Mouse (Mus musculus): ENCODE measurements around the gene Stag1. TPM values are rescaled to one million over a fixed set of nuclear protein-coding genes. Genes with fewer than 3 reads are reported as not detected.

The Stag1 gene
- 88.0 to 131 TPM (median 96.2 TPM) in 3 replicates for total RNA-seq (2017)

- no peak for ATAC-seq (replicated peaks; ENCODE audit: insufficient number of reproducible peaks, low FRiP score, low TSS enrichment, poor library complexity, severe bottlenecking)
Measured at GRCm38 (mm10) chr9:100597546-100597945, at the start of gene Stag1. Gene Stag1, plus strand, starts transcription at chr9:100597798.

GRCm38 (mm10) chr9:100548313-100548712 is 49.3 kb upstream of the Stag1 start:
- ATAC-seq (replicated peaks; ENCODE audit: insufficient number of reproducible peaks, low FRiP score, low TSS enrichment, poor library complexity, severe bottlenecking): no peak

- ATAC-seq (replicated peaks; ENCODE audit: insufficient number of reproducible peaks, low FRiP score, low TSS enrichment, poor library complexity, severe bottlenecking): no peak
Measured at GRCm38 (mm10) chr9:100555686-100556085, 41.9 kb upstream of the Stag1 start.

- ATAC-seq (replicated peaks; ENCODE audit: insufficient number of reproducible peaks, low FRiP score, low TSS enrichment, poor library complexity, severe bottlenecking): no peak
Measured at GRCm38 (mm10) chr9:100558023-100558573, 39.5 kb upstream of the Stag1 start.

DNA sequence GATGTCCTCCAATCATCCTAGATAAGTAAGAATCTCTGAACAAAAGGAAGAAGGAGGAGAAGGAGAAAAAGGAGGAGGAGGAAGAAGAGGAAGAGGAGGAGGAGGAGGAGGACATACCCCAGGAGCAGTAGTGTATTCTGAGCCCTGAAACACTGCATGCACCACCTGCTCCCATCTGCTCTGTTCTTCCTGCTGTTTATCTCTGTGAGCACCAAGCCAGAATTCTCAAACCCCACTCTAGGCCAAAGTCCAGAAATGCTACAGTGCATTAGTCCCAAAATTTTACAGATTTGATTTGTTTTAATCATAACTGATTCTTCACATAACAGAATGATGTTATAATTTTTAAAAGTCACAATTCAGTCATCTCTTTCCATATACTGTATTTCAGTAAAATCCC is 38.6 kb upstream of the Stag1 start:
- no peak for ATAC-seq (replicated peaks; ENCODE audit: insufficient number of reproducible peaks, low FRiP score, low TSS enrichment, poor library complexity, severe bottlenecking)

DNA sequence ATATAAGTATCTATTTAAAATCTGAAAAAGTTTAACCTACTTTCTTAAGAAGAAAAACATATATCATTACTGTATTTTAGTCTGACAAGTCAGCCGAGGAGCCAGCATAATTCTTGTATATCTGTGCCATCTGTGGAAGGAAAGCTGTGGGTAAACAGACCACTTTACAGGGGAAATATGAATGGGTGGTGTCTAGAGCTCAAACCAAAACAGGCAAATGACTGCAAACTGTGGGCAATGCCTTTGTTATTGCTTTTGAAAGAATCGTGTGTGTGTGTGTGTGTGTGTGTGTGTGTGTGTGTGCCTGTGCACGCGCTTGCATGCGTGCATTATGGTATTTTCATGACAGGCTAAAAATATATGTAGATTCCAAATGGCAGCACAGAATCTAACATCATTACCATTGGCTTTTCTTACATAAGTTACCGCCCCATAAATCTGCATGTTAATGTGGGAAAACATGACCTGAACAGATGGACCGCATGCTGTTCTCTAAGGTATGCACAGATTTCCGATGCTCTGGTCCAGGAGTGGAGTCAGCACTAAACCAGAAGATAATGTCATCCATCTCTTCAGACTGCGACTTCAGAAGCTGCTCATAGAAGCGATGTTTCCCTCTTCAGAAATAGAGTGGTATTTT is 37.2 kb upstream of the Stag1 start:
- no peak for ATAC-seq (replicated peaks; ENCODE audit: insufficient number of reproducible peaks, low FRiP score, low TSS enrichment, poor library complexity, severe bottlenecking)

DNA sequence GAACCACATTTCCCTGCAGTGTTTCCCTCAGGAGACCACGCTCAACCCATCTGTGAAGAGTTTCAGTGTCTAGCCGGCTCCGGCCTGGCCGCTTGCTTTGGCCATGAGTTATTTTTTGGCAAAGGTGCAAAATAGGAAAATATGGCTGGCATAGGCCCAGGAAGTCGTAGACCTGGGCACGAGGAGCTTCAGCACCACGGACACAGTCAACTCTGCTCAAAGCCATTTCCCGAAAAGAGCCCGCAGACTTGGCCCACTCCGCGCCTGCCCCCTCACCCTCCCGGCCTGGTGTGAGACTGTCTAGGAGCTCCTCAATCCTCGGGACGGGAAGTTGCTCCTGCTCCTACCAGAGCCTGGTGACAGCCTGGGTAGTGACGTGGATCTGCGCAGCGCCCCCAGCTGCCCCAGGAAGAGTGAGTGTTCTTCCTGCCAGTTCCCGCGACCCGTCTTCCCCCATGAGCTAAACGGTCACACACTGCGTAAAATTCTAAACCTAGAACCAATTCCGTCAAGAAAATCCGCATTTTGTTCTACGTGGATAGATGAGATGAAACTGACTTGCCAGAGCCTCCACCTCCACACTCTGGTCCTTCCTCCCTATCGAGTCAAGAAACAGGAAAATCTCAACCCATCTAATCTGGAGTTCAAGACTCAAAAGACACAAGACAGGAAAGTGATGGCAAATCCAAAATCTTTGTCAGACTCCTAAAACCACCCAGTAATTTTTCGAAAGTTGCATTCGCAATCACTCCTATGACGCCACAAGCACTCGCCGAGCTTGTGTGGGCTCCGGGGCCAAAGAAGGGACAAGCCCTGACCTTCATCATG is 27.6 kb upstream of the Stag1 start:
- ATAC-seq (replicated peaks; ENCODE audit: insufficient number of reproducible peaks, low FRiP score, low TSS enrichment, poor library complexity, severe bottlenecking): no peak

GRCm38 (mm10) chr9:100570626-100571233 is 26.9 kb upstream of the Stag1 start, which contains the start of gene Slc35g2:
Gene Slc35g2, minus strand, starts transcription at chr9:100571090.
- no peak for ATAC-seq (replicated peaks; ENCODE audit: insufficient number of reproducible peaks, low FRiP score, low TSS enrichment, poor library complexity, severe bottlenecking)

DNA sequence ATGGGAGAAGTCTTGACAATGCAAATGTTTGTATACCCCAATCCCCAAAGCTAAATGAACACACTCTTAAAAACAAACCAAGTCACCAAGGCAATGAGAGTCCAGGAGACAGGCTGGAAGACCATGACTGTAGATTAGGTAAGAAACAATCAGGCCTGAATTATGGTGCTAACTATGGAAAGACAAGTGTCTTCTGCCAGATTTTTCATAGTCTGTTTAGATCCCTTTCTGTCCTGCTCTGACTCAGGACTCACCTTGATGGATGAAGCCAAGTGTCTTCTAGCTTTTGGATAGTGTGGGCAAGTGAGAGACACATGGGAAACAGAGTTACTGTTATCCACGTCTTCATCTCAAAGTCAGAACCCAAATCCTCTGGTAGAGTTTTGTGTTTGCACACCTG is 26.1 kb upstream of the Stag1 start:
- ATAC-seq (replicated peaks; ENCODE audit: insufficient number of reproducible peaks, low FRiP score, low TSS enrichment, poor library complexity, severe bottlenecking): no peak

GRCm38 (mm10) chr9:100573300-100573699 is 24.3 kb upstream of the Stag1 start:
- ATAC-seq (replicated peaks; ENCODE audit: insufficient number of reproducible peaks, low FRiP score, low TSS enrichment, poor library complexity, severe bottlenecking): no peak

DNA sequence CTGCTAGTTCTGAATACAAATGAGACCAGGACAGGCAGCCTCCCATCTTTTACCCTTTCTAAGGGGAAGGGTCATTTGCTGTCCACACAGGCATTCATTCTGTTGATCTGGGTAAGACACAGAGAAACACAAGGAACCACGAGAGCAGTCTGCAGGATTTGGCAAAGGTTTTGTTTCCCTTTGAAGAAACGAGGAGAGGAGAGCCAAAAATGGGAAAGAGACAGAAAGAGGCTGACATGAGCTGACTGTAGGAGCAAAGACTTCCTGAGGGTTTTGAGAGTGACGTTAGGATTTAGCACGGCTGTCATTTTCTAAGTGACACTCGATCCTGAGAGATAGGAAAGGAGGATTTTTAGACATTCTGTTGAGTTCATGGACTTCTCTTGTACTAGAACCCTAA is 23.7 kb upstream of the Stag1 start:
- no peak for ATAC-seq (replicated peaks; ENCODE audit: insufficient number of reproducible peaks, low FRiP score, low TSS enrichment, poor library complexity, severe bottlenecking)

DNA sequence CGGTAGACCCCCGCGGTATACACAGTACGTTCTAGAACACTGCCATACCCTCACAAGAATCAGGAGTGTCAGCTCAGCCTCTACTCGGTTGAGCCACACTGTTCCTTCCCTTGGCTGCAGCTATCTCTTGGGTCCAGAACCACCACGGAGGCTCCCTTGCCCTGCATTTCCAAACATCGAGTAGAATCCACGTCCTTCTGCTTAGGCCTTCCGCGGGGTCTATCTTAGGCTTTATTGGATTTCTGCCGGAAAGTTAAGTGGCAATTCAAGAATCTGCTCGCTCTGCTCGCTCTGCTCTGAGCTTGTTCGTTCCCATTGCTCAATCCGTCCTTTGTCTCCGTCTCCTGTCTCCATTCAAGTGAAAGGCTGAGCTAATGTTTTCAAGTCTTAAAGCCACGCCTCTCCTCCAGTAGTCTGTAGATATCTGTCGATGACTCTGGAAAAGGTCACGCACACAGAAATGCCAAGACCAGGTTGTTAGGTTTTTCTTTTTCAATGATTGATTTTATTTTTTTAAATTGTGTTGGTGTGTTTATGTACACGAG is 17.3 kb upstream of the Stag1 start:
- ATAC-seq (replicated peaks; ENCODE audit: insufficient number of reproducible peaks, low FRiP score, low TSS enrichment, poor library complexity, severe bottlenecking): no peak

GRCm38 (mm10) chr9:100581543-100582492 is 15.8 kb upstream of the Stag1 start:
- no peak for ATAC-seq (replicated peaks; ENCODE audit: insufficient number of reproducible peaks, low FRiP score, low TSS enrichment, poor library complexity, severe bottlenecking)

GRCm38 (mm10) chr9:100582883-100583575 is 14.6 kb upstream of the Stag1 start:
- no peak for ATAC-seq (replicated peaks; ENCODE audit: insufficient number of reproducible peaks, low FRiP score, low TSS enrichment, poor library complexity, severe bottlenecking)

DNA sequence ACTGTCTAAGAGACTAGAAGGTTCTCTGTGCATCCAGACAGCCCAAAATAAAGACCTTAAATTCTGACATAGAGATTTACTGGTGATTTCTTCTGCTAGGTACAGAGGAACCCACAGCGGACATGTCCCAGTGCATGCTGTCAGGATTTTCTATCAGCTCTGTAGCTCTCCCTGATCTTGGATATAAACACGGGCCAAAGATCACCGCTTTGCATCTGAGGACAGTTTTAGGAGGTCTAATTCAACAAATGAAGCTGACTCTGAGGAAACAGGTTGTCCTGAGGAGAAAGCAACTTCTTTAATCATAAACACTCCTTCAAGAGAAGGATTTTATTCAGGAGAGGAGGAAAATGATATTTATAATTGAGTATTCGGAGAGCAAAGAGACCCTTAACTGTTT is 13.6 kb upstream of the Stag1 start:
- no peak for ATAC-seq (replicated peaks; ENCODE audit: insufficient number of reproducible peaks, low FRiP score, low TSS enrichment, poor library complexity, severe bottlenecking)

DNA sequence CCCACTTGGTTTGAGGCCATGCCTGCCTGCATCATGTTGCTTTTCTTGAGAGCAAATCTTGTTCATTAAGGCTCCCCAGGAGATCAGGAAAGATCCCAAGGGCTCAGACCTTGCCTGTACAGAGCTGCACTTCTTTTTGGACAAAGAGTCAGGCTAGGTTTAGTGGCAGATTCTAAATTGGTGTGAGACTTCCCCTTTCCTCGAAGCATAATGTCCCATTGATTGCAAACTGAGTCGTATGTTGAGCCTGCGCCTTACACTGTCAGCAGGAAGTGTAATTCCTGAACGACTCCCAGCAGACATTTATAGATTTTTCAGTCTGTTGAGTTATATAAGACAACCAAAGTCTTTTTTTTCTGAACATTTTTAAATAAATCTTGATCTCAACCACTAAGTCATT is 7.1 kb upstream of the Stag1 start:
- ATAC-seq (replicated peaks; ENCODE audit: insufficient number of reproducible peaks, low FRiP score, low TSS enrichment, poor library complexity, severe bottlenecking): no peak

DNA sequence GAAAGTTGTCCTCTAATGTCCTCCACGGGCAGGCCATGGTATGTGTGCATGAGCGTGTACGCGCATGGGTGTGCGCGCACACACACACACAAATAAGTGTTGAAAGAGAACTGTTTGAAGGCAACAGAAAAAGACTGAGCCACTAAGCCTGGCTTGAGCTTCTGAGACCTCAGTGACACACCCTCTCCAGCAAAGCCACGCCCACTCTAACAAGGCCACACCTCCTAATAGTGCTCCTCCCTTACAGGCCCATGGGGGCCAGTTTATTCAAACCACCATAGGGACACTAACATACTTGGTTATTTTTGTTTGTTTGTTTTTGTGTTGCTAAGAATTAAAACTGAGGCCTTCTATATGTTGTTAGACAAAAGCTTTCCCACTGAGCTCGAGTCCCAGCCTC is 1.3 kb upstream of the Stag1 start:
- ATAC-seq (replicated peaks; ENCODE audit: insufficient number of reproducible peaks, low FRiP score, low TSS enrichment, poor library complexity, severe bottlenecking): no peak

Data from monocyte, adult 5-6 weeks (primary cell).